Mouse (Mus musculus) skeletal muscle tissue, adult 2 months (tissue): Measurements from ENCODE around the gene Zfp568.

ENCODE experiments used
- DNase-seq: peaks from one replicate; pipeline ENCODE4 v3.0.0-alpha.2; 2012; ENCODE audit warnings: low read depth, low spot score

Gene Zfp568

GRCm38 (mm10) chr7:30050882-30051548 is 67.3 kb downstream of the Zfp568 start, which contains the start of gene Zfp14:
TSS of gene Zfp14 (minus strand) at chr7:30051380.
- peak; percentile 75 for DNase-seq

GRCm38 (mm10) chr7:30053591-30053990 is 69.8 kb downstream of the Zfp568 start:
- DNase-seq: no peak

GRCm38 (mm10) chr7:30060341-30060740 is 76.6 kb downstream of the Zfp568 start:
- peak; percentile 15 for DNase-seq

- no peak for DNase-seq
Observed at GRCm38 (mm10) chr7:30062478-30062877, 78.7 kb downstream of the Zfp568 start.

GRCm38 (mm10) chr7:30064622-30065021 is 80.9 kb downstream of the Zfp568 start:
- DNase-seq: no peak

- DNase-seq: peak; percentile 90
Observed at GRCm38 (mm10) chr7:30072146-30073028, 88.6 kb downstream of the Zfp568 start, which contains the start of gene Zfp82. TSS of gene Zfp82 (minus strand) at chr7:30072900.
